Mouse (Mus musculus): ENCODE results near the gene Lrrc8e. TPM values are rescaled to one million over a fixed set of nuclear protein-coding genes. Genes with fewer than 3 reads are reported as not detected.

Lrrc8e gene
- polyA plus RNA-seq, 2 experiments: 0.30 to 0.37 TPM

DNA sequence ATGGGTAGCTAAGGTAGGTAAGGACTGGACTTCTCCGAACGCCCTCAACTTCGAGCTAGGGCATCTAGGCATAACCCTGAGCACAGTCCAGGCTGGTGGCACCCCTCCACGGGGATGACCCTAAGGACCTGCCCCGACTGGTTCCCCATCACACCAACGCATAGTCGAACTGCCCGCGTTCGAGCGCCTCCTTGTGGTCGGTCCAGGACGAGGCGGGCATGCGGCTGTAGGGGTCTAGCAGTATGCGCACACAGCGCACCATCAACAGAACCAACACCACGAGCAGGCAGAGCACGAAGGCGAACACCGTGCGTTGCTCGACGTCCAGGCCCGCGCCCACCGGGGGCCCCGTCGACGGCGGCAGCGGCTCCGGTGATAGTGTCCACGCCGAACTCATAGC is 31.6 kb downstream of the Lrrc8e start:
- ATAC-seq (ENCODE audit: low FRiP score, low read depth) (peak; percentile 58), DNase-seq (ENCODE audit: low spot score) (peak; percentile 68)
- peaks cover 21% of the 10 kb centered on the region for H3K4me1 ChIP-seq (ENCODE audit: control insufficient read depth, insufficient read depth, low read length)
- no peak for TF ChIP-seq POLR2A (IDR thresholded peaks at IDR 0.05; ENCODE audit: borderline replicate concordance, extremely low read depth, insufficient read depth, insufficient read length)
- 4% methylated on average over 24 of the region's 35 CpGs for whole genome bisulfite sequencing
- H3K4me3 ChIP-seq (replicated peaks; ENCODE audit: low read length): peak overlapping the region; percentile 84
- H3K27me3 ChIP-seq (ENCODE audit: control insufficient read depth, insufficient read depth, low read length): no peaks in the 10 kb centered on the region
- peaks cover 61% of the 10 kb centered on the region for H3K36me3 ChIP-seq (ENCODE audit: control insufficient read depth, insufficient read depth, low read length)
- H3K4me2 ChIP-seq (replicated peaks; ENCODE audit: low read depth, low read length, severe bottlenecking): peak overlapping the region; percentile 69
- H3K9me3 ChIP-seq (ENCODE audit: control insufficient read depth, low read length): no peaks in the 10 kb centered on the region
- H3K27ac ChIP-seq (replicated peaks; ENCODE audit: low read depth, low read length): peak overlapping the region; percentile 77
- H3K9ac ChIP-seq (ENCODE audit: low read depth, low read length, severe bottlenecking): peak overlapping the region; percentile 78

DNA sequence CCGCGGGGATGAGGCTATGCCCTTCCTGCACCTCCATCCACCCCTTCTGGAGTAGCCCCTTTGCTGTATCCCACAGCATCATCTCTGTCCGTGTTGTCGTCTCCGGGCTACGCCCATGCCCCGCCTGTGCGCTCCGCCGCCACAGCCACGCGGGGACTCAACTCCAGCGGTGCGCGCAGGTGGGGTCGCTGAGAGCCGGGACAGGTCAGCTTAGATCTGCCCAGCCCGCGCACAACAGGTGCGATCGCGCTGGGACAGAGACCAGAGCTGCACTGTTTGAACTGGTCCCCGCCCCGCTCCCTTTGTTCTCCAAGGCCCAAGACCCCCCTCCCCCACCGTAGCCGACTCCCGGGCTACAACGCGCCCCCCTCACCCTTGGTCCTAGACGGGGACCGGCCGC is 32.1 kb downstream of the Lrrc8e start:
- Histone ChIP-seq H3K27me3 (ENCODE audit: control insufficient read depth, insufficient read depth, low read length) (no peaks in the 10 kb centered on the region), H3K4me3 (replicated peaks; ENCODE audit: low read length) (peak overlapping the region; percentile 84), H3K9ac (ENCODE audit: low read depth, low read length, severe bottlenecking) (peak overlapping the region; percentile 78), H3K27ac (replicated peaks; ENCODE audit: low read depth, low read length) (peak overlapping the region; percentile 77), H3K36me3 (ENCODE audit: control insufficient read depth, insufficient read depth, low read length) (peaks cover 66% of the 10 kb centered on the region), H3K9me3 (ENCODE audit: control insufficient read depth, low read length) (no peaks in the 10 kb centered on the region), H3K4me1 (ENCODE audit: control insufficient read depth, insufficient read depth, low read length) (peaks cover 20% of the 10 kb centered on the region), H3K4me2 (replicated peaks; ENCODE audit: low read depth, low read length, severe bottlenecking) (peak overlapping the region; percentile 69)
- ATAC-seq (ENCODE audit: low FRiP score, low read depth) (peak; percentile 76), DNase-seq (ENCODE audit: low spot score) (no peak)
- TF ChIP-seq POLR2A (IDR thresholded peaks at IDR 0.05; ENCODE audit: borderline replicate concordance, extremely low read depth, insufficient read depth, insufficient read length): no peak
- WGBS: 5% methylated on average over 23 of the region's 32 CpGs

DNA sequence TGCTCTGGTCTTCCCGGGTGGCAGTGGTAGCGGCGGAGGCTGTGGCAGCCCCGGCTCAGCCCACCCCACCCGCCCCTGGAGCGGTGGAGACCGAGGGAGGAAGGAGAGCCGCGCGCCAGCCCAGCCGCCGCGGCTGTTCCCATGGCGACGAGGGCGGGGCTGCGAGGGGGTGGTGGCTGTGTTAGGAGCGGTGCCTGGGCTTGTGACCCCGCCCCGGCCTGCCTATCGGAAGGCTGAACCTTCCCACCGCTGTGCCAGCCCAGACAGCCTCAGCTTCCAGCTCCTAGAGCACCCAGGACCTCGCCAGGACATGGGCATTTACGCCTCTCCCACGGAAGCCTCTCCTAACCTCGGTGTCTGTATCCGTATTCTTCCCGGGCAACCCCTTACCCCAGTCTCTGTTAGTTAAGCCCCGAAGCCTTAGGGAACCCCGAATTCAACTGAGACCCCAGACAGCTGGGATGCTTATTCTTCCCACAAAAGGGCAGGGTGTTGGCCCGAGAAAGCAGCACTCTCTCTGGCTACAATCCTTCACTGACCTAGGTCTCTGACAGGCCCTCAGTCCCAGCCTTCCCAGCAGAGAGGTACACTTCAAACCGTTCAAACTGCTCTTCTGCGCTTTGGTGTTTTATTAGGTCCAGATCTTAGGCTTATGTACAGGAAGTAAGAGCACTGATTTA is 32.6 kb downstream of the Lrrc8e start, which contains the start of gene Ctxn1:
Gene Ctxn1 (minus strand): TSS at position 150 of the 680 bp plus-strand sequence.
- DNase-seq (ENCODE audit: low spot score): peak; percentile 91
- peak; percentile 93 for ATAC-seq (ENCODE audit: low FRiP score, low read depth)
- Histone ChIP-seq H3K9me3 (ENCODE audit: control insufficient read depth, low read length) (no peaks in the 10 kb centered on the region), H3K4me2 (replicated peaks; ENCODE audit: low read depth, low read length, severe bottlenecking) (peak within 1 kb of the TSS; percentile 69), H3K36me3 (ENCODE audit: control insufficient read depth, insufficient read depth, low read length) (peaks cover 70% of the 10 kb centered on the region), H3K27me3 (ENCODE audit: control insufficient read depth, insufficient read depth, low read length) (no peaks in the 10 kb centered on the region), H3K4me3 (replicated peaks; ENCODE audit: low read length) (peak within 1 kb of the TSS; percentile 84), H3K27ac (replicated peaks; ENCODE audit: low read depth, low read length) (peak within 1 kb of the TSS; percentile 77), H3K4me1 (ENCODE audit: control insufficient read depth, insufficient read depth, low read length) (peaks cover 15% of the 10 kb centered on the region), H3K9ac (ENCODE audit: low read depth, low read length, severe bottlenecking) (peak within 1 kb of the TSS; percentile 78)
- TF ChIP-seq POLR2A (IDR thresholded peaks at IDR 0.05; ENCODE audit: borderline replicate concordance, extremely low read depth, insufficient read depth, insufficient read length): 0 out of 2 replicates have a peak, but pooled peaks have one; percentile 21
- 4% methylated on average over 21 of the region's 33 CpGs for WGBS

DNA sequence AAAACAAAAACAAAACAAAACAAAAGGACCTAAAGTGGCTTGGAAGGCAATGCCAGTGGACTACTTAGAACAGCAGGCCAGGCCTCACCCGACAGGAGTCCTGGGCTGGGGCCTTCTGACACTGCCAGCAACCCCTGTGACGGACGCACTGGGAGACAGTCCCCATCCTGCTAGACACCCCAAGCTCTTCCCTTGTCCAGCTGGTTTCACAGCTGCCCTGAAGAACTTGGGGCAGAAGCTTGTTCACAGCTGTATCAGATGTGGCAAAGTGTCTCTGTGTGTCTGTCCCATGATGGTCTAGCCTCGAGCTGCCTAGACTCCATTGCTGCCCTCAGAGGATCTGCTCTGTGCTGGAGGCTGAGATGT is 33.2 kb downstream of the Lrrc8e start:
- H3K27ac ChIP-seq (replicated peaks; ENCODE audit: low read depth, low read length): no peak overlapping the region
- H3K27me3 ChIP-seq (ENCODE audit: control insufficient read depth, insufficient read depth, low read length): no peaks in the 10 kb centered on the region
- DNase-seq (ENCODE audit: low spot score) (no peak), ATAC-seq (ENCODE audit: low FRiP score, low read depth) (no peak)
- no peak overlapping the region for H3K4me2 ChIP-seq (replicated peaks; ENCODE audit: low read depth, low read length, severe bottlenecking)
- peaks cover 72% of the 10 kb centered on the region for H3K36me3 ChIP-seq (ENCODE audit: control insufficient read depth, insufficient read depth, low read length)
- H3K9ac ChIP-seq (ENCODE audit: low read depth, low read length, severe bottlenecking): no peak overlapping the region; the same call in 1 of the 2 replicates
- 78% methylated on average over 4 of the region's 4 CpGs for WGBS
- H3K4me3 ChIP-seq (replicated peaks; ENCODE audit: low read length): peak overlapping the region; percentile 84; the same call in 1 of the 2 replicates
- TF ChIP-seq POLR2A (IDR thresholded peaks at IDR 0.05; ENCODE audit: borderline replicate concordance, extremely low read depth, insufficient read depth, insufficient read length): no peak
- H3K9me3 ChIP-seq (ENCODE audit: control insufficient read depth, low read length): no peaks in the 10 kb centered on the region
- peaks cover 15% of the 10 kb centered on the region for H3K4me1 ChIP-seq (ENCODE audit: control insufficient read depth, insufficient read depth, low read length)

DNA sequence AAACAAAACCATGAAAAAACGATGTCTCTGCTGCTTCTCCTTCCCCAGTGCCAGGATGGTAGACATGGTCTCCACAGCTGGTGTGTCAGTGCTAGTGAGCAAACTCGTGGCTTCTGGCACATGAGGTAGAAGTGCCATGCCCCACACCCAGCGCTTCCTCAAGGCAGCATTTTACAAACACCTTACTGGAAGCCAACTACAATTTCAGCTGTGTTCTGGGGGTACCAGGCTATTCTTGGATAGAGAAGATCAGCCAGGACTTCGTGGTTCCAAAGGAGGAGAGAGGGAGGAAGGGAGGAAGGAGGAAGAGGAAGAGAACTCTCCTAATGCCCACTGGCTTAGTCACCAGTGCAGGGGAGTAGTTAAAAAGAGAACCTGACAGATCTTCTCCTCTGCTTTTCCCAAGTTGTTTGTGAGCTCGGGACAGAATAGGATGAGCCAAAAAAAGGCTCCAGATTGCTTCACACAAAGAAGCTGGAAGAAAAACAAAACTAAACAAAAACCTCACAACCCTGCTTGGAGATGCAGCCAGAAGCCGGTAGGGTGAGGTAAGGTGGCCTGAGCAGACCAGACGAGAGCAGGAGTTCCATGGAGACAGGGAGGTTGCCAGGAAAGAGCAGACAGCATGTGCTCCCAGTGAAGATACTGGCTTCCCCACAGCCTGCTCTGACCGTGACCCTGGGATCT is 36.6 kb downstream of the Lrrc8e start:
- 89% methylated on average over 8 of the region's 8 CpGs for WGBS

More for the DNA sequence above, 36.6 kb downstream of the Lrrc8e start:
- Histone ChIP-seq H3K9ac (ENCODE audit: low read depth, low read length, severe bottlenecking) (no peak overlapping the region), H3K27ac (replicated peaks; ENCODE audit: low read depth, low read length) (no peak overlapping the region), H3K4me2 (replicated peaks; ENCODE audit: low read depth, low read length, severe bottlenecking) (no peak overlapping the region), H3K9me3 (ENCODE audit: control insufficient read depth, low read length) (no peaks in the 10 kb centered on the region), H3K27me3 (ENCODE audit: control insufficient read depth, insufficient read depth, low read length) (no peaks in the 10 kb centered on the region), H3K4me1 (ENCODE audit: control insufficient read depth, insufficient read depth, low read length) (peaks cover 4% of the 10 kb centered on the region; the same call in 1 of the 2 replicates), H3K36me3 (ENCODE audit: control insufficient read depth, insufficient read depth, low read length) (peaks cover 87% of the 10 kb centered on the region), H3K4me3 (replicated peaks; ENCODE audit: low read length) (no peak overlapping the region)
- no peak for TF ChIP-seq POLR2A (IDR thresholded peaks at IDR 0.05; ENCODE audit: borderline replicate concordance, extremely low read depth, insufficient read depth, insufficient read length)
- ATAC-seq (ENCODE audit: low FRiP score, low read depth) (no peak), DNase-seq (ENCODE audit: low spot score) (no peak)

All from limb, embryonic 14.5 days (tissue).